Mouse (Mus musculus) thymus, postnatal 4 days (tissue): ENCODE data around the gene Far1.
A peak's percentile ranks its signal among the peaks of the same experiment; 100 is the strongest.

Experiments
- DNase-seq: peaks from one replicate; pipeline ENCODE4 v3.0.0; 2021

Far1 gene

GRCm38 (mm10) chr7:113572741-113573140 is 59.1 kb downstream of the Far1 start:
- DNase-seq, result no peak

- DNase-seq, result no peak
Observed at GRCm38 (mm10) chr7:113582111-113582510, 68.5 kb downstream of the Far1 start.

- DNase-seq, result no peak
Observed at GRCm38 (mm10) chr7:113589211-113589610, 75.6 kb downstream of the Far1 start.

GRCm38 (mm10) chr7:113590330-113590729 is 76.7 kb downstream of the Far1 start:
- no peak for DNase-seq

- no peak for DNase-seq
Observed at GRCm38 (mm10) chr7:113591084-113591483, 77.5 kb downstream of the Far1 start.

DNA sequence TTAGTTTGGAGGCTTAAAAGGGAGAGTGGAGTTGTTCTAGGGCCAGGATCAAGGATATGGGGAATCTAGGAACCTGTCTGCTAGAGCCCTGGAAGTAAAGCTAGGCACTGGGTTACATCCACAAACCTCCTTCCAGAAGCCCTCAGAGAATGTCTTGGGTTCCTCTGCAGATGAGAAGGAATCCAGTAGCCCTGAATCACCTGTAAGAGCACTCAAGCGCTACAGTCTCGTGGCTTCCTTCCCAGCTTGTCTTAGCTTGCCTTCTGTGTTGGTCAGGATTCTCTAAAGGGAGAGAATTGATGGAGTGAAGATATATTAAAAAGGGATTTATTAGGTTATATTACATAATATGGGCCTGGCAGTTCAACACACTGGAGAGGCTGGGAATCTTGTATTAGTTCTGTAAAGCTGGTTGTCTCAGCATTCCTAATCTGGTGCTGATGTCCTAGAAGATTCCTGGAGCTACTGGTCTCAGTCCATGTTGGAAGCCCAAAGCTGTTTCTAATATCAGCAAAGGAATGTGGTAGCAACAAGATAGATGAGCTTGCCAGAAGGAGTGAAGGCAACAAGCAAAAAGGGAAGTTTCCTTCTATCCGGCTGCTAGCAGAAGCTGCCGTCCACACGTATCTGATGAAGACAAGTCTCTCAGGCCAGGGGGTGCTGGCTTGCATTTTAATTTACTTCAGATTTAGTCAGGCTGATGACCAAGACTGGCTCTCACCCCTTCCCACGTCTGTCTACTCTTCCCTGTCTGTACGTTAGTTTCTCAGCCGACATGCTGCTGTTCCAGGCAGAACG is 78.1 kb downstream of the Far1 start:
- no peak for DNase-seq

DNA sequence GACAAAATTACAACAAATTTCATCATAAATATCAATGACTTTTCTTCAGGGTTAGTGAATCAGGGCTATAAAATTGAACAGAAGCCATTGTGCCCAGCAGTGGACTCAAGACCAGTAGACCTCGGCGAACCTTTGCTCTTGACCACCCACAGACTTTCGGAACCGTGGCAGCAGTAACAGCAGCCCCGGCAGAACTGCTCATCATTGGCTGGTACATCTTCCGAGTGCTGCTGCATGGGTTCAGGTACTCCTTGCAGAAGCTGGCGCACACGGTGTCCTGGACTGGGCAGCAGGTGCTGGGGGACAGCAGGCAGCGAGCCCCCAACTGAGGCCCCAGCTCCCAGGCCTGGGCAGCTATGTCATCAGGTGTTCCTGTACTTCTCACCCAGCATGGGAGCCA is 79.1 kb downstream of the Far1 start:
- DNase-seq, result no peak

DNA sequence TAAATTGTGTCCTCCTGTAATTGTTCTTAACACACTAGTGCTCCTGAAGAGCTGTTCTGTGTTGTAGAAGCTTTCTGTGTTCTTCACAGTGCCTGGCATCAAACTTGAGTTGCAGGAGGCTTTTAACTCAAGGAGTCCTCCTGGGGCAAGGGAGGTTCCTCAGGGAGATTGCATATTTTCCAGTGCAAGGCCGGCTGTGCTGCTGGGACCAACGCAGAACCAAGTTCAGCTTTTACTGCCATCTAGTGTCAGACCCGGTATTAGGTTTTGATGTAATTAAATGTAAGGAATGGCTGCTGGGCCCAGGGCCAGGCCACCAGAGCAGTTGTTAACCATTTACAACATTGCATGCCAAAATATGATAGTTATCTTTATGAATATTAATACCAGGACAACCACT is 80.7 kb downstream of the Far1 start:
- peak; percentile 31 for DNase-seq

- DNase-seq, result no peak
Observed at GRCm38 (mm10) chr7:113597231-113597630, 83.6 kb downstream of the Far1 start.

DNA sequence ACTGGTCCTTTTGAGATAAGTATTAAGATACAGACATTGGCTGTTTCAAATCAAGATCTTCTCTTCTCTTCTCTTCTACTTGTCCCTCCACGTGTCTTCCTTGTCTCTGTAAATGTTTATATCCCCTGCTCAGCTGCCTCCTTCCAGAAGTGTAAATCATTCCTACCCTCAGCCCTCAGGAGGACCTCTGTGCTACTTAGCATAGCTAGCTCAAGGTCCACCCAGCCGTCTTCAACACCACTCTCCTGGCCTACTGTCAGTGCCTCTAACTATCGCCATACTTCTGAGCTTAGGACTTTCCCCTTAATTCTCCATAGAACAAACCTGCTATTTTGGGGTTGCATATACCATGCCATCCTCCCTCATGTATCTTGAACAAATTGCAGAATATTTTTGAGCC is 88.2 kb downstream of the Far1 start:
- DNase-seq, result no peak

GRCm38 (mm10) chr7:113607928-113608327 is 94.3 kb downstream of the Far1 start:
- DNase-seq, result no peak

DNA sequence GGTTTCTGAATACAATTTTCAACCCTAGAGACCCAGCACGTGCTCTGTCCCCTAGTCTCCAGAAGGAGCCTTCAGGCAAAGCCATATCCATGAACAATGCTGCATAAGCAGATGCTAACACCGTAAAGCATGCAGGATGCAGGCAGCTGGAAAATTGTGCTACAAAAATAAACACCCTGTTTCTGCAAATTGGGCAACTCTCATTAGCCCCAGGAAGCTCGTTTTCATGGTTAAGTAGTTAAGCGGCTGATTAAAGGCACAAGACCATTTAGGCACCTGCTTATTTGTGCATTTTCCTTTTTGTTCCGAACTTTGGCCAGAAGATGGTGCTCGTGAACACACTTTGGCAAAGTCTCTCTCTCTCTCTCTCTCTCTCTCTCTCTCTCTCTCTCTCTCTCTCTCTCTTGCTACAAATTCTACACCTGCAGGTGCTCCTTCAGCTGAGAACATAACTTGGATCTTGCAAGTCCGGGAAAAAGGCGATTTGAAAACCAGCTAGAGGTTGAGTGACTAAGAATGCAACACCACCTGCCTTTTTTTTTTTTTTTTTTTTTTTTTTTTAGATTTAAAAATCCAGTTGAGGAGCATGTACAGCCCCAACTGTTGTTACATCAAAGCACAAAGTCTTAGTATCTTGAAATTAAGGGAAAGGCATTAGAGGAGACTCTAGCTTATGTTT is 95.5 kb downstream of the Far1 start:
- peak; percentile 37 for DNase-seq

DNA sequence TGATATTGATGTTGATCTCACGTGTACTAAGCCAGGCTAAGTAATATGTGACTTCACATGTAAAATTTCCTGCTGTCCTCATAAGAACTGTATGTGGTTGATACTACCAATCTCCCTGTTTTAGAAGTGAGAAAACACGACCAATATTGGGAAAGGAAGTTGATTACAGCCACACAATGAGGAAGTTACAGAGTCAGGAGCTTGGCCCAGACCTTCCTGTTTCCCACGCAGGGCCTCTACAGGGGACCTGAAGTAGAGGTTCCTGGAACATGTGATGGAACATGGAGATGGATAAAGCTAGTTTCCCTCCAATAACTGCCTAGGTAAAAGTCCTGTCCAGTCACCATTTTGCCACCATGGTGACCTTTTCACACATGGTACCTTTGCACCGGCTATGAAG is 99.0 kb downstream of the Far1 start:
- no peak for DNase-seq

- DNase-seq, result no peak
Observed at GRCm38 (mm10) chr7:113614198-113614927, 100.7 kb downstream of the Far1 start.

- DNase-seq, result no peak
Observed at GRCm38 (mm10) chr7:113619166-113619565, 105.5 kb downstream of the Far1 start.

DNA sequence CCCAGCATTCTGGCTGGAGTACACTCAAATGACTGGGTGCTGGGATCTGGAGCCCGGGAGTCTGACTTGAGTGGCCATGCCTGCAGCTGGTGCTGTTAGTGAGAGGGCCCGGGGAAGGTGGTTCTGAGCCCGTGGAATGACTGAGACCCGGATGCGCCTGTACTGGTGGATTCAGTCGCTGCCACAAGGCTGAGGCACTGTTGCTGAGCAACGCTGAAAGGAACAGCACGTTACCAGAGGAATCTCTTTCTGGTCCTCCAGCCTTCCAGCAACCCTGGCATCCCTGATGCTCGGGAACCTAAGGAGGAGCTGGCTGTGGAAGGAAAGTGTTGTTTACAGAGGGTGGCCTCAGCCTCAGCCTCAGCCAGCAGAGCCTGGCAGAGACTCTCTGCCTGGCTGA is 106.1 kb downstream of the Far1 start:
- DNase-seq, result no peak
